Mouse (Mus musculus): Measurements from ENCODE around the gene Serpini1.

Gene Serpini1

GRCm38 (mm10) chr3:75557292-75557691 is at the start of gene Serpini1:
Gene Serpini1 (plus strand): TSS chr3:75557547.
- peak; percentile 70 to 87 for DNase-seq (ENCODE audit: low read depth in 1 of 2, low spot score in 2 of 2)

GRCm38 (mm10) chr3:75517631-75518250 is 39.6 kb upstream of the Serpini1 start:
- no peak for DNase-seq (ENCODE audit: low read depth in 1 of 2, low spot score in 2 of 2)

- DNase-seq (ENCODE audit: low read depth in 1 of 2, low spot score in 2 of 2), result no peak
Observed at GRCm38 (mm10) chr3:75521314-75521713, 36.0 kb upstream of the Serpini1 start.

GRCm38 (mm10) chr3:75522527-75522926 is 34.8 kb upstream of the Serpini1 start:
- no peak for DNase-seq (ENCODE audit: low read depth in 1 of 2, low spot score in 2 of 2)

DNA sequence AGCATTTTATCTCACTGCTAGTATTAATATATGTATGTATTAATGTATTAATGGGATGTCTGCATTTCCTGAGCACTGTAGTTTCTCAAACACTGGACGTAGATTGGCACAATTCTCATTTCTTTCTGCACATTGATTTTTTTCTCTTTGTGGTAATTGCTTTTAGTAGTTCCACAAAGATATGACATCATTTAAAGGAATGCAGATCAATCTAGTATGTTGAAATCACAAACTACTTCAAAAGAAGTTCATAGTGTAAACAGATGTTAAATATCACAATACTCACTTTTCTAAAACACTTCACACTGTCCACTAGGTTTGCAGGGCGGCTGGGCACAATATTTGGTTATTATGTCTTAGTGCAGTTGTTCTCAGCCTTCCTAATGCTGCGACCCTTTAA is 26.3 kb upstream of the Serpini1 start:
- no peak for DNase-seq (ENCODE audit: low read depth in 1 of 2, low spot score in 2 of 2)

GRCm38 (mm10) chr3:75534045-75534834 is 23.1 kb upstream of the Serpini1 start:
- DNase-seq (ENCODE audit: low read depth in 1 of 2, low spot score in 2 of 2), result no peak

DNA sequence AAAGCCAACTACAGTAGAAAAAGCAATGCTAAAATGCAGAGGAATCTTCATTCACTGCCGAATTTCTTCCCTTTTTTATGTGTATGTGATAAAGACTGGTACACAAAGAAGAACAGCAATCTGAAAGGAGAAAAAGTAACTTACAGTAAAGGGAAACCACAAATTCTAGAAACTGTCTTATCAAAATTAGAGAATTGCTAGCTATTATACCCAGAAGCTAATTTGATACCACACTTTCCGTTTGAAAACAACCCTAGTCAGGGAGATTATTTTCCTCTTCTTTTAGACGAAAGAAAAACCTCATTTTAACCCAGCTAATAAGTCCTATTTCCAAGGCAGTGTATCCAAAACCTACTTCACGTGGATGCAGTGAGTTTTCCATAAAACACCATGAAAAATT is 16.1 kb upstream of the Serpini1 start:
- DNase-seq (ENCODE audit: low read depth in 1 of 2, low spot score in 2 of 2), result no peak

GRCm38 (mm10) chr3:75542852-75543251 is 14.5 kb upstream of the Serpini1 start:
- DNase-seq (ENCODE audit: low read depth in 1 of 2, low spot score in 2 of 2), result no peak

DNA sequence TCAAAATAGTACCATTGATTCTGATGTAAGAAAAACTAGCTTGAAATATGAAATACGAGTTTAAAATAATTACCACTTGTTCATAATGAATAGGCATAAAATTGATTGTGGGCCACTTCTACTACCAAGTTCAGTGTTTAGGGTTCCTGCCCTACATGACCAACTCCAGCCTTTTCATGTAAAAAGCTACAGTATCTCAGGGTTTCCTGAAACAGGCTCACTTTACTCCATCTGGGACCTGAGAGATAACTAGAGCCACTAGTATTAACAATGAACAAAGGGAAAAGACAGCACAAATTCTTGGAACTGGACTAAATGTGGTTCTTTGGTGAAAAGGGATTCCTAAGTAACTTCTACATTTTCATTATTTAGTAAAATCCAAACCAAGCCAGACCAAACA is 13.1 kb upstream of the Serpini1 start:
- DNase-seq (ENCODE audit: low read depth in 1 of 2, low spot score in 2 of 2), result no peak

DNA sequence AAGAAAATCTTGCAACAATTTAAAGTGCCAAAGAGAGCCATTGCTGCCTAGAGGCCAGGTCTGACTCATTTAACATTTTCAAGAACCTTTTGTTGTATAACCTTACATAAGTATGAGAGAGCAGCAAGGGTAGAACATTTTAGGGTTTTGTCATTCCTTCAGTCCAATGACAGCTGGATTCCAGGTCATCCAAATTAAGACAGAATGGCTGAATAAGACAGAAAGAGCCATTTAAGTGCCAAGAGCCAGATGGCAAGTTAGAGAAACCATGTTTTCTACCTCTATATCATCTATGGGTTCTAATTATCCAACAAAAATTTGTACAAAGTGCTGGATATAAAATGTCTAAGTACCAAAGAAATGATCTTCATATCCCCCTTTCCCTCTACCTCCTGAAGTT is 6.1 kb upstream of the Serpini1 start:
- DNase-seq (ENCODE audit: low read depth in 1 of 2, low spot score in 2 of 2), result no peak

DNA sequence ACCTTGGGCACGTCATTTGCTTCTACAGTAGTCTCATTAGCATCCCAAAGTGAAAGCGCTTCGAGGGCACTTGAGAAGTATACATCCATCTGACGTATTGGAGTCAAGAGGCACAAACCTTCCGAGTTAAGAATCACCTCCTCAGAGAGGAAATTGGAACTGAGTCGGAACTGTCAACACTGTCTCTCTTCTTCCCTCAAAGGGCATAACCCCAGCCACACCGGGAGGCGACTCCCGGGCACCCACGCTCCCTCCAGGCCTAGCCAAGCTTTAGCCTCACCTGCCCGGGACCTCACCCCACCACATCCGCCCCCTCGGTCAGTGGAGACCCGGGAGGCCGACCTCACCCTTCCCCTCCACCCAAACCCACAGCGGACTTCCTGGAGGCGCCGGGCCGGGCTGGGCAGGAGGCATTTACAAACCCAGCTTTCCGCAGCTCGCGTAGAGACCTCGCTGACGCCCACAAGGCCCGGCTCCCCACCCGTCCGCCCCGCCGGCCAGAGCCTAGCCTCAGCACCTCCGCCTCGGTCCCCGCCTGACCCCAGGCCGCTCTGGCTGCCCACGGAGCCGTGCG is 1.1 kb upstream of the Serpini1 start:
- DNase-seq (ENCODE audit: low read depth in 1 of 2, low spot score in 2 of 2), result peak in 1 of 2 experiments; percentile 2

DNA sequence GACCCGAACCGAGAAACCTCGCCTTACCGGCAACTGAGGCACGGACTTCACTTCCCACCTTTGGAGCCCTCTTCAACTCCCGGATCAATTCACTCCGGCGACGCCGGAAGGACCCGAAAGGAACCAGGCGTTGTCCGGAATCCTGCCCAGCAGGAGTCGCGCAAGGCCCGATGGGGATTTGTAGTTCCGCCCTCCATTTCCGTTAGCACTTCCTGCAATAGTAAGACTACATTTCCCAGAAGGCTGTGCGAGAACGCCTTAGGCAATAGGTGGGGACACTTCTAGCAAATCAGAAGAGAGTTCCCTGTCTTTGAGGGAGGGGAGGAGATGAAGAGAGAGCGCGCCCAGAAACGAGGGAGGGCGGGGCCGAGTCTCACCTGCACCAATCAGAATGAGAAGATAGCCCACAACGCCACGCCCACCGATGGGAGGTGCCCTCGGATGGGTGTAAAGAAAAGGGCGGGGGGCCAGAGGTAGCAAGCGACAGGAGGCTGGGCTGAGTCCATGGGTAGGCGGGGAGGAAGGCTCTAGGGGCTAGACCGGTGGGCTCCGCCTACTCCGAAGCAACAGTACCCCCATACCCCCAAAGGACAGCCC is 554 bp upstream of the Serpini1 start, which contains the start of gene Pdcd10:
Gene Pdcd10 (minus strand): TSS at position 162 of the 597 bp plus-strand sequence.
- peak; percentile 99 for DNase-seq (ENCODE audit: low read depth in 1 of 2, low spot score in 2 of 2)

GRCm38 (mm10) chr3:75574074-75574473 is 16.7 kb downstream of the Serpini1 start:
- DNase-seq (ENCODE audit: low read depth in 1 of 2, low spot score in 2 of 2), result no peak

GRCm38 (mm10) chr3:75575582-75575981 is 18.2 kb downstream of the Serpini1 start:
- no peak for DNase-seq (ENCODE audit: low read depth in 1 of 2, low spot score in 2 of 2)

DNA sequence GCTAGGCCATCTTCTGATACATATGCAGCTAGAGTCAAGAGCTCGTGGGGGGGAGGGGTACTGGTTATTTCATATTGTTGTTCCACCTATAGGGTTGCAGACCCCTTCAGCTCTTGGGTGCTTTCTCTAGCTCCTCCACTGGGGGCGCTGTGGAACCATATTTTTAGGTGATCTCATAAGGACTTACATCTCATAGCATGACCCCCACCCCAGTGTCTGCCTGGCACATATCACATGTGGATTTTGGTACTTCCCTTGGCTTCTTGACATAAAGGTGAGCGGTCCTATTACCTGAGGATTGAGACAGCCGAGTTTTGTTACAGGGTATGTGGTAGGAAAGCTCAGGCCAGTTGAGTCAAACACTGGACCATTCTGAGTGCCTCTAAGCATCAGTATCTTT is 22.0 kb downstream of the Serpini1 start:
- DNase-seq (ENCODE audit: low read depth in 1 of 2, low spot score in 2 of 2), result no peak

DNA sequence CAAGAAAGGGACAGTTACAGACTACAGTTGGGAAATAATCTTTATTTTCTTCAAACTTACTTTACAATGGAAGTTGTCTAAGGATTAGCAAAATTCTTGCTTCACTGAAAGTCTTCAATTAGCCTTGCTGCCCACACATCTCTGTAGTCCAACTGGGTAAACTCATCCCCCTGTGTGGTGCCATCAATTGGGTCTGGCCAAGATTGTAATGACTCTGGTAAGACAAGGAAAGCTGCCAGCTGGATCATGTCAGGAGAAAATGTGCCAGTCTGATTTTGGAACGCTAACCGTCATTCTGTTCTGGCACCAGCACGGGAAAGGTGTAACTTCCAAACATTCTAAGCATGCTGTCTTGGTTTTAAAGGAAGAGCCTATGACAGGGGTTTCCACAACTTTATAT is 25.9 kb downstream of the Serpini1 start:
- no peak for DNase-seq (ENCODE audit: low read depth in 1 of 2, low spot score in 2 of 2)

- DNase-seq (ENCODE audit: low read depth in 1 of 2, low spot score in 2 of 2), result no peak
Observed at GRCm38 (mm10) chr3:75584898-75585297, 27.6 kb downstream of the Serpini1 start.

GRCm38 (mm10) chr3:75611019-75611418 is 53.7 kb downstream of the Serpini1 start:
- DNase-seq (ENCODE audit: low read depth in 1 of 2, low spot score in 2 of 2), result no peak

GRCm38 (mm10) chr3:75624627-75625026 is 67.3 kb downstream of the Serpini1 start:
- DNase-seq (ENCODE audit: low read depth in 1 of 2, low spot score in 2 of 2), result no peak

DNA sequence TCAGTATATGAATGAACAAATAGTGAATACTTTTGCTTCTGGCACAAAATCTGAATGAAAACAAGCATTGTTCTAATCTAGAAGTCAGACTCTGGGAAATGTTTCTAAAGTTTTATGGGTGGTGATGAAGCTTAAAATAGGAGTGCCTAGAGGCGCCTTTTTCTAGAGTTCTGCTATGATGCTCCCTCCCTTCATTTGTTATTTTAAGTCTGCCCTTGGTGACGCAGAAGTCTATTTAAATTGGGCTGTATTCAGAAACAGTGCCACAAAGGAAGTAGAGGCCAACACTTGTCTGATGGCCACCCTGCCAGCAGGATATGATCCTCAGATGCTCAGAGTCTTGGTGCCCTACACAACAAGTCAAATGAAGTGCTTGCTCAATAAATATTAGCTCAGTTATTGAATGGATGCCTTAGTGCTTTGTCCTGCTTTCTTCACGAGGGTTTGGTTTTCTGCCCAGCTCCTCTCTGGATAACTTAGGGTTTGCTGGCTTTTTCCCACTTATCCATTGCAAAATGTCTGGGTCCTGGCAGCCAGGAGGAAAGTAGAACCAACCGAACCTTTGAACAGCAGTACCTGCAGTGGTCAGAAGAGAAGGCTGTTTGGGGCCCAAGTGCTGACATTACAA is 73.8 kb downstream of the Serpini1 start:
- DNase-seq (ENCODE audit: low read depth in 1 of 2, low spot score in 2 of 2), result no peak

GRCm38 (mm10) chr3:75633221-75633620 is 75.9 kb downstream of the Serpini1 start:
- DNase-seq (ENCODE audit: low read depth in 1 of 2, low spot score in 2 of 2), result no peak

Data from monocyte, adult 2 months (primary cell).